27 mouse cellular contexts compared by ENCODE assay signal in genomic region chr9:35495471-35495870, GRCm38 (mm10). TPM values are rescaled to one million over a fixed set of nuclear protein-coding genes. Genes with fewer than 3 reads are reported as not detected.
DNase-seq lines count a peak whose midpoint lies in the region; ATAC-seq lines count a peak whose summit lies in the region.
"Had no signal": no experiment of that assay in that cellular context is flagged by ENCODE, and none has a peak within 500 bp of the region (broad histone marks: within the 10 kb centered on the region; RNA-seq: fewer than 3 reads in every experiment).

No protein-coding gene starts in this region.

- WGBS in neural tube, embryonic 15.5 days, result 71% methylated on average over 3 of the region's 3 CpGs
- 70% methylated on average over 3 of the region's 3 CpGs for WGBS in midbrain, embryonic 13.5 days

- H3K4me3 ChIP-seq in neural tube, embryonic 15.5 days (replicated peaks), result no peak overlapping the region
- H3K4me3 ChIP-seq in midbrain, embryonic 13.5 days (replicated peaks), result no peak overlapping the region
- H3K4me3 ChIP-seq: embryonic facial prominence, embryonic 15.5 days; heart, embryonic 12.5 days; hindbrain, embryonic 15.5 days had no signal

- ATAC-seq in activated CD4-positive, CD25-positive, alpha-beta regulatory T cell, adult 4 months, result peak; percentile 92
- peak; percentile 43; the same call in 1 of the 2 replicates for ATAC-seq in megakaryocyte, adult 5-6 weeks (ENCODE audit: poor library complexity, severe bottlenecking)
- ATAC-seq in neural tube, embryonic 15.5 days (ENCODE audit: low FRiP score), result no peak
- ATAC-seq in midbrain, embryonic 13.5 days, result no peak
- ATAC-seq: forebrain, embryonic 16.5 days; intestine, postnatal 0 days; lung, postnatal 0 days had no signal

- H3K27ac ChIP-seq in neural tube, embryonic 15.5 days (replicated peaks), result no peak overlapping the region
- H3K27ac ChIP-seq in midbrain, embryonic 13.5 days, result no peak overlapping the region
- H3K27ac ChIP-seq: embryonic facial prominence, embryonic 15.5 days; hindbrain, embryonic 15.5 days had no signal

- no peak overlapping the region for H3K9ac ChIP-seq in neural tube, embryonic 15.5 days (replicated peaks)
- no peak overlapping the region for H3K9ac ChIP-seq in midbrain, embryonic 13.5 days (replicated peaks)
- H3K9ac ChIP-seq: embryonic facial prominence, embryonic 15.5 days; heart, embryonic 12.5 days; hindbrain, embryonic 15.5 days had no signal

- no peaks in the 10 kb centered on the region; the same call in 1 of the 2 replicates for H3K4me1 ChIP-seq in neural tube, embryonic 15.5 days
- no peaks in the 10 kb centered on the region for H3K4me1 ChIP-seq in midbrain, embryonic 13.5 days (replicated peaks)
- H3K4me1 ChIP-seq: hindbrain, embryonic 15.5 days had no signal

- H3K36me3 ChIP-seq in neural tube, embryonic 15.5 days, result peaks cover 7% of the 10 kb centered on the region; the same call in 1 of the 2 replicates
- peaks cover 46% of the 10 kb centered on the region for H3K36me3 ChIP-seq in midbrain, embryonic 13.5 days

- H3K27me3 ChIP-seq in neural tube, embryonic 15.5 days (replicated peaks), result no peaks in the 10 kb centered on the region
- H3K27me3 ChIP-seq in midbrain, embryonic 13.5 days, result no peaks in the 10 kb centered on the region
- H3K27me3 ChIP-seq: embryonic facial prominence, embryonic 15.5 days; heart, embryonic 12.5 days; hindbrain, embryonic 15.5 days had no signal

- H3K9me3 ChIP-seq in neural tube, embryonic 15.5 days (replicated peaks), result no peaks in the 10 kb centered on the region
- H3K9me3 ChIP-seq in midbrain, embryonic 13.5 days, result no peaks in the 10 kb centered on the region
- H3K9me3 ChIP-seq: embryonic facial prominence, embryonic 15.5 days; heart, embryonic 12.5 days; hindbrain, embryonic 15.5 days had no signal

- DNase-seq in thymus, postnatal 0 days (ENCODE audit: low spot score), result peak; percentile 23
- DNase-seq in thymus, postnatal 36 days, result no peak
- DNase-seq in kidney, adult 11 months, result no peak
- DNase-seq: adrenal gland, adult 2 months; cerebellum, adult 9-11 months; heart, postnatal 14 days; layer of hippocampus, postnatal 36 days; liver; midbrain, embryonic 14.5 days; thymus, postnatal 25 days had no signal

- no peak overlapping the region for H3K4me2 ChIP-seq in neural tube, embryonic 15.5 days
- H3K4me2 ChIP-seq in midbrain, embryonic 13.5 days (replicated peaks), result no peak overlapping the region
- H3K4me2 ChIP-seq: embryonic facial prominence, embryonic 15.5 days; heart, embryonic 12.5 days; hindbrain, embryonic 15.5 days had no signal

RNA-seq across cellular contexts. Expression of gene Gm1113, which starts 22.6 kb away (rescaled TPM):
- polyA plus RNA-seq in thymus, postnatal 0 days (2015; fragmentation: Nextera tagmentation; extraction: Ambion mirVana), result 0.07 TPM in 1 of 2 replicates, not detected in the other
- polyA plus RNA-seq in activated CD4-positive, CD25-positive, alpha-beta regulatory T cell, adult 4 months (2017; shearing (Covaris generic)), result not detected
- not detected in 2 replicates for total RNA-seq in megakaryocyte, adult 5-6 weeks (2015)
- not detected in 2 replicates for total RNA-seq in megakaryocyte, adult 5-6 weeks (2017)
- polyA plus RNA-seq in neural tube, embryonic 15.5 days (2015; fragmentation: Nextera tagmentation; extraction: Ambion mirVana), result not detected in 2 replicates
- not detected in 2 replicates for polyA plus RNA-seq in midbrain, embryonic 13.5 days (2015; fragmentation: Nextera tagmentation; extraction: Ambion mirVana)
- total RNA-seq: adrenal gland, adult 2 months; gastrocnemius, postnatal 4 days; heart, postnatal 14 days; layer of hippocampus, postnatal 36 days; left cerebral cortex, postnatal 14 days; MEL had no signal
- polyA plus RNA-seq: adrenal gland, adult 2 months; embryonic facial prominence, embryonic 15.5 days; forebrain, embryonic 16.5 days; heart, embryonic 12.5 days; hindbrain, embryonic 15.5 days; intestine, postnatal 0 days; kidney, embryonic 16.5 days; large intestine, adult 2 months; liver, embryonic 16.5 days; lung, postnatal 0 days; midbrain, embryonic 14.5 days; testis, adult 2 months had no signal

Comparison
In these comparisons a context has a peak if more than half of its experiments do, and no peak if none do; other contexts are left out.
1. ATAC-seq: peak in activated CD4-positive, CD25-positive, alpha-beta regulatory T cell, adult 4 months (single experiment) and megakaryocyte, adult 5-6 weeks (single experiment); none in neural tube, embryonic 15.5 days (single experiment) and midbrain, embryonic 13.5 days (single experiment).